Mouse (Mus musculus): Measurements from ENCODE around the gene Osgin1. TPM values are rescaled to one million over a fixed set of nuclear protein-coding genes. Genes with fewer than 3 reads are reported as not detected.

Gene Osgin1
- polyA plus RNA-seq, 1 experiment: 11.2 TPM

- TF ChIP-seq GATA1 (IDR thresholded peaks at IDR 0.05; ENCODE audit: borderline replicate concordance, low read length) (no peak), FLI1 (IDR thresholded peaks at IDR 0.05; ENCODE audit: low read length) (no peak)
- Histone ChIP-seq H3K36me3 (replicated peaks; ENCODE audit: low read length) (peaks cover 26% of the 10 kb centered on the region), H3K27me3 (replicated peaks) (peaks cover 93% of the 10 kb centered on the region), H3K4me1 (peaks cover 18% of the 10 kb centered on the region), H3K9me3 (no peaks in the 10 kb centered on the region), H3K4me3 (replicated peaks) (no peak overlapping the region)
Measured at GRCm38 (mm10) chr8:119447781-119448170, 13.9 kb downstream of the Osgin1 start.

- H3K4me3 ChIP-seq (replicated peaks): no peak overlapping the region
- no peak for TF ChIP-seq GATA1 (IDR thresholded peaks at IDR 0.05; ENCODE audit: borderline replicate concordance, low read length)
- no peak for TF ChIP-seq FLI1 (IDR thresholded peaks at IDR 0.05; ENCODE audit: low read length)
- peaks cover 99% of the 10 kb centered on the region for H3K27me3 ChIP-seq (replicated peaks)
- peaks cover 17% of the 10 kb centered on the region for H3K4me1 ChIP-seq
- H3K36me3 ChIP-seq (replicated peaks; ENCODE audit: low read length): peaks cover 14% of the 10 kb centered on the region
- H3K9me3 ChIP-seq: no peaks in the 10 kb centered on the region
Measured at GRCm38 (mm10) chr8:119449627-119450026, 15.7 kb downstream of the Osgin1 start.

- peaks cover 96% of the 10 kb centered on the region for H3K27me3 ChIP-seq (replicated peaks)
- no peak overlapping the region for H3K4me3 ChIP-seq (replicated peaks)
- no peaks in the 10 kb centered on the region for H3K36me3 ChIP-seq (replicated peaks; ENCODE audit: low read length)
- peaks cover 15% of the 10 kb centered on the region for H3K4me1 ChIP-seq
- TF ChIP-seq GATA1 (IDR thresholded peaks at IDR 0.05; ENCODE audit: borderline replicate concordance, low read length) (no peak), FLI1 (IDR thresholded peaks at IDR 0.05; ENCODE audit: low read length) (no peak)
- no peaks in the 10 kb centered on the region for H3K9me3 ChIP-seq
Measured at GRCm38 (mm10) chr8:119451131-119451530, 17.2 kb downstream of the Osgin1 start.

GRCm38 (mm10) chr8:119452919-119453318 is 19.0 kb downstream of the Osgin1 start:
- Histone ChIP-seq H3K27me3 (replicated peaks) (peaks cover 90% of the 10 kb centered on the region), H3K4me3 (replicated peaks) (no peak overlapping the region), H3K4me1 (no peaks in the 10 kb centered on the region; the same call in 1 of the 2 replicates), H3K36me3 (replicated peaks; ENCODE audit: low read length) (no peaks in the 10 kb centered on the region), H3K9me3 (no peaks in the 10 kb centered on the region)
- TF ChIP-seq FLI1 (IDR thresholded peaks at IDR 0.05; ENCODE audit: low read length) (no peak), GATA1 (IDR thresholded peaks at IDR 0.05; ENCODE audit: borderline replicate concordance, low read length) (no peak)

- H3K9me3 ChIP-seq: no peaks in the 10 kb centered on the region
- no peak for TF ChIP-seq GATA1 (IDR thresholded peaks at IDR 0.05; ENCODE audit: borderline replicate concordance, low read length)
- TF ChIP-seq FLI1 (IDR thresholded peaks at IDR 0.05; ENCODE audit: low read length): no peak
- H3K4me3 ChIP-seq (replicated peaks): no peak overlapping the region
- H3K27me3 ChIP-seq (replicated peaks): peaks cover 73% of the 10 kb centered on the region
- no peaks in the 10 kb centered on the region for H3K36me3 ChIP-seq (replicated peaks; ENCODE audit: low read length)
- no peaks in the 10 kb centered on the region for H3K4me1 ChIP-seq
Measured at GRCm38 (mm10) chr8:119456045-119456444, 22.1 kb downstream of the Osgin1 start.

- H3K4me1 ChIP-seq: no peaks in the 10 kb centered on the region
- no peak for TF ChIP-seq GATA1 (IDR thresholded peaks at IDR 0.05; ENCODE audit: borderline replicate concordance, low read length)
- no peak for TF ChIP-seq FLI1 (IDR thresholded peaks at IDR 0.05; ENCODE audit: low read length)
- no peak overlapping the region for H3K4me3 ChIP-seq (replicated peaks)
- no peaks in the 10 kb centered on the region for H3K9me3 ChIP-seq
- H3K27me3 ChIP-seq (replicated peaks): peaks cover 71% of the 10 kb centered on the region
- H3K36me3 ChIP-seq (replicated peaks; ENCODE audit: low read length): no peaks in the 10 kb centered on the region
Measured at GRCm38 (mm10) chr8:119459724-119460123, 25.8 kb downstream of the Osgin1 start.

GRCm38 (mm10) chr8:119461356-119461755 is 27.4 kb downstream of the Osgin1 start:
- Histone ChIP-seq H3K4me1 (no peaks in the 10 kb centered on the region), H3K9me3 (no peaks in the 10 kb centered on the region), H3K36me3 (replicated peaks; ENCODE audit: low read length) (no peaks in the 10 kb centered on the region), H3K27me3 (replicated peaks) (peaks cover 73% of the 10 kb centered on the region), H3K4me3 (replicated peaks) (no peak overlapping the region)
- no peak for TF ChIP-seq GATA1 (IDR thresholded peaks at IDR 0.05; ENCODE audit: borderline replicate concordance, low read length)
- no peak for TF ChIP-seq FLI1 (IDR thresholded peaks at IDR 0.05; ENCODE audit: low read length)

GRCm38 (mm10) chr8:119463709-119464108 is 29.8 kb downstream of the Osgin1 start:
- H3K27me3 ChIP-seq (replicated peaks): peaks cover 86% of the 10 kb centered on the region
- H3K36me3 ChIP-seq (replicated peaks; ENCODE audit: low read length): no peaks in the 10 kb centered on the region
- peaks cover 7% of the 10 kb centered on the region for H3K9me3 ChIP-seq
- TF ChIP-seq GATA1 (IDR thresholded peaks at IDR 0.05; ENCODE audit: borderline replicate concordance, low read length) (no peak), FLI1 (IDR thresholded peaks at IDR 0.05; ENCODE audit: low read length) (no peak)
- H3K4me1 ChIP-seq: no peaks in the 10 kb centered on the region
- no peak overlapping the region for H3K4me3 ChIP-seq (replicated peaks)

- peaks cover 15% of the 10 kb centered on the region for H3K9me3 ChIP-seq
- TF ChIP-seq FLI1 (IDR thresholded peaks at IDR 0.05; ENCODE audit: low read length) (no peak), GATA1 (IDR thresholded peaks at IDR 0.05; ENCODE audit: borderline replicate concordance, low read length) (no peak)
- no peak overlapping the region for H3K4me3 ChIP-seq (replicated peaks)
- no peaks in the 10 kb centered on the region for H3K4me1 ChIP-seq
- H3K27me3 ChIP-seq (replicated peaks): peaks cover 93% of the 10 kb centered on the region
- no peaks in the 10 kb centered on the region for H3K36me3 ChIP-seq (replicated peaks; ENCODE audit: low read length)
Measured at GRCm38 (mm10) chr8:119466105-119466504, 32.2 kb downstream of the Osgin1 start.

GRCm38 (mm10) chr8:119466794-119467193 is 32.9 kb downstream of the Osgin1 start:
- no peaks in the 10 kb centered on the region for H3K36me3 ChIP-seq (replicated peaks; ENCODE audit: low read length)
- H3K9me3 ChIP-seq: peaks cover 15% of the 10 kb centered on the region
- TF ChIP-seq FLI1 (IDR thresholded peaks at IDR 0.05; ENCODE audit: low read length) (no peak), GATA1 (IDR thresholded peaks at IDR 0.05; ENCODE audit: borderline replicate concordance, low read length) (no peak)
- no peaks in the 10 kb centered on the region for H3K4me1 ChIP-seq
- no peak overlapping the region for H3K4me3 ChIP-seq (replicated peaks)
- H3K27me3 ChIP-seq (replicated peaks): peaks cover 93% of the 10 kb centered on the region

GRCm38 (mm10) chr8:119468091-119468490 is 34.2 kb downstream of the Osgin1 start:
- TF ChIP-seq FLI1 (IDR thresholded peaks at IDR 0.05; ENCODE audit: low read length): no peak
- H3K27me3 ChIP-seq (replicated peaks): peaks cover 95% of the 10 kb centered on the region
- H3K4me3 ChIP-seq (replicated peaks): no peak overlapping the region
- peaks cover 15% of the 10 kb centered on the region for H3K9me3 ChIP-seq
- H3K4me1 ChIP-seq: no peaks in the 10 kb centered on the region
- no peaks in the 10 kb centered on the region for H3K36me3 ChIP-seq (replicated peaks; ENCODE audit: low read length)

All from megakaryocyte, embryonic 14.5 days (primary cell).